Mouse (Mus musculus): ENCODE data around the gene Tesk1. TPM values are rescaled to one million over a fixed set of nuclear protein-coding genes. Genes with fewer than 3 reads are reported as not detected.
"Not testable (repeated sequence)": the region's sequence is repeated elsewhere in the genome, so short reads cannot be mapped to it uniquely, and the experiment has no call there.

Gene Tesk1
- total RNA-seq, 2 experiments from 2014 or later: 6.3 to 9.3 TPM

GRCm38 (mm10) chr4:43452315-43452714 is 10.6 kb downstream of the Tesk1 start:
- no peak for ATAC-seq (ENCODE audit: poor library complexity, severe bottlenecking)

GRCm38 (mm10) chr4:43453413-43453812 is 11.7 kb downstream of the Tesk1 start:
- ATAC-seq (ENCODE audit: poor library complexity, severe bottlenecking): no peak

- ATAC-seq (ENCODE audit: poor library complexity, severe bottlenecking): peak; percentile 82
Observed at GRCm38 (mm10) chr4:43454041-43454836, 12.5 kb downstream of the Tesk1 start, which contains the start of gene Cd72. Cd72 (minus strand) TSS chr4:43454628.

- ATAC-seq (ENCODE audit: poor library complexity, severe bottlenecking): peak; percentile 57
Observed at GRCm38 (mm10) chr4:43456470-43456869, 14.7 kb downstream of the Tesk1 start.

- ATAC-seq (ENCODE audit: poor library complexity, severe bottlenecking): no peak
Observed at GRCm38 (mm10) chr4:43457124-43457523, 15.4 kb downstream of the Tesk1 start.

- no peak for ATAC-seq (ENCODE audit: poor library complexity, severe bottlenecking)
Observed at GRCm38 (mm10) chr4:43463102-43463501, 21.4 kb downstream of the Tesk1 start.

GRCm38 (mm10) chr4:43465935-43466334 is 24.2 kb downstream of the Tesk1 start:
- ATAC-seq (ENCODE audit: poor library complexity, severe bottlenecking): no peak

- no peak for ATAC-seq (ENCODE audit: poor library complexity, severe bottlenecking)
Observed at GRCm38 (mm10) chr4:43466872-43467271, 25.1 kb downstream of the Tesk1 start.

GRCm38 (mm10) chr4:43470301-43470700 is 28.6 kb downstream of the Tesk1 start:
- ATAC-seq (ENCODE audit: poor library complexity, severe bottlenecking): peak; percentile 57

- ATAC-seq (ENCODE audit: poor library complexity, severe bottlenecking): no peak
Observed at GRCm38 (mm10) chr4:43473636-43474035, 31.9 kb downstream of the Tesk1 start.

- 0 out of 2 replicates have a peak, but pooled peaks have one; percentile 9 for ATAC-seq (ENCODE audit: poor library complexity, severe bottlenecking)
Observed at GRCm38 (mm10) chr4:43476604-43477003, 34.9 kb downstream of the Tesk1 start.

GRCm38 (mm10) chr4:43477857-43478533 is 36.3 kb downstream of the Tesk1 start:
- ATAC-seq (ENCODE audit: poor library complexity, severe bottlenecking): peak; percentile 90

- peak; percentile 56 for ATAC-seq (ENCODE audit: poor library complexity, severe bottlenecking)
Observed at GRCm38 (mm10) chr4:43478534-43478858, 36.8 kb downstream of the Tesk1 start.

- ATAC-seq (ENCODE audit: poor library complexity, severe bottlenecking): peak; percentile 52
Observed at GRCm38 (mm10) chr4:43478906-43479832, 37.4 kb downstream of the Tesk1 start.

- ATAC-seq (ENCODE audit: poor library complexity, severe bottlenecking): no peak
Observed at GRCm38 (mm10) chr4:43480985-43481384, 39.2 kb downstream of the Tesk1 start.

GRCm38 (mm10) chr4:43481894-43482456 is 40.2 kb downstream of the Tesk1 start:
- peak; percentile 13; the same call in 1 of the 2 replicates for ATAC-seq (ENCODE audit: poor library complexity, severe bottlenecking)

GRCm38 (mm10) chr4:43482591-43482990 is 40.9 kb downstream of the Tesk1 start:
- ATAC-seq (ENCODE audit: poor library complexity, severe bottlenecking): no peak

- ATAC-seq (ENCODE audit: poor library complexity, severe bottlenecking): no peak
Observed at GRCm38 (mm10) chr4:43483535-43484091, 41.9 kb downstream of the Tesk1 start, which contains the start of gene Sit1. Sit1 (minus strand) TSS chr4:43483734.

GRCm38 (mm10) chr4:43485666-43486065 is 43.9 kb downstream of the Tesk1 start:
- ATAC-seq (ENCODE audit: poor library complexity, severe bottlenecking): not testable (repeated sequence)

GRCm38 (mm10) chr4:43489611-43490010 is 47.9 kb downstream of the Tesk1 start:
- no peak for ATAC-seq (ENCODE audit: poor library complexity, severe bottlenecking)
